Mouse (Mus musculus) cerebellum, adult 11-12 months (tissue): ENCODE results near the gene Tmprss9.

Experiments used
- DNase-seq: peaks from one replicate; pipeline ENCODE4 v3.0.0; 2022

Tmprss9 gene

DNA sequence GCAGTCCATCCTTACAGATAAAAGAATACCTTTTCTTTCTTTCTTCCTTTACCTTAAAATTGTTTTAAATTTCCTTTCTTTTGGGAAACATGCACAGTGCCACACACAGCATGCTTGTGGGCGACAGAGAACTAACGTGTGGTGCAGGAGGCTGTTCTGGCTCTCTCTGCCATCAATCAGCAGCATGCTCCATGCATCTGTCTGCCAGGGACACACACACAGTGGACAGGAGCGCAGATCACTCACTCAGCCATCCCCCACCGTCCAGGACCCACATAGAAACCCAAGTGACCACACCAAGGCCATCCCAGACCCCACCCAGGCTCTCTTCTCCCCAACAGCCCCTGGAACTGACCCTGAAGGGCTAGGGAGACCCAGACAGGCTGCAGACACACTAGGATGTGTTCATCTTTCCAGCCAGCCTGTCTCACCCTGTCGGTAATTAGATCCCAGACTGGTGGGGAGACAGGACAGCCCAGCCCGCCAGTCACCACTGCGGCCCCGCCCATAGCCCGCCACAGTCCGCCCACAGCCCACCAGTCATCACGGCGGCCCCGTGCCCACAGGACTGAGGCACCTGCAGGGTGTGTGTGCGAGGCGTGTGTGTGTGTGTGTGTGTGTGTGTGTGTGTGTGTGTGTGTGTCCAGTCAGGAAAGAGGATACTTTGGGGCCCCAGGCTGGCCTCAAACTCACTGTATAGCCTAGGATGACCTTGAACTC lies 67.3 kb downstream of the Tmprss9 start:
- no peak for DNase-seq

DNA sequence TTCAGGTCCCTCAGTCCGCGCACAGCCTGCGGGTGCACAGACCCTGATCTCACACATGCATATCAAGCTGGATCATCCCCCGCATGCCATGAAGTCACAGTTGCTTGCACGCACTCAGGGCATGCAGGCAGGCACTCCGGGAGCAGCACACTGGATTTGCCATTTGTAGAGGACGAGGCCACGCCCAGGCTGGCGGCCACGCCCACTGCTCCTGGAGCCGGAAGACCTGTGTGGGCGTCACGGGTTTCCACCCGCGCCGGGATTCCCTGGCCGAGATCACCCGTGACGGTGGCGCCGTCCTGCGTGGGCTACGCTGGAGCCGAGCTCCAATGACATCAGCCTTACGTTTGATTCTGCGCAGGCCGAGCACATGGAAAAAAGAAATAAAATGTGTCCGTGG lies 68.0 kb downstream of the Tmprss9 start:
- peak; percentile 79 for DNase-seq

DNA sequence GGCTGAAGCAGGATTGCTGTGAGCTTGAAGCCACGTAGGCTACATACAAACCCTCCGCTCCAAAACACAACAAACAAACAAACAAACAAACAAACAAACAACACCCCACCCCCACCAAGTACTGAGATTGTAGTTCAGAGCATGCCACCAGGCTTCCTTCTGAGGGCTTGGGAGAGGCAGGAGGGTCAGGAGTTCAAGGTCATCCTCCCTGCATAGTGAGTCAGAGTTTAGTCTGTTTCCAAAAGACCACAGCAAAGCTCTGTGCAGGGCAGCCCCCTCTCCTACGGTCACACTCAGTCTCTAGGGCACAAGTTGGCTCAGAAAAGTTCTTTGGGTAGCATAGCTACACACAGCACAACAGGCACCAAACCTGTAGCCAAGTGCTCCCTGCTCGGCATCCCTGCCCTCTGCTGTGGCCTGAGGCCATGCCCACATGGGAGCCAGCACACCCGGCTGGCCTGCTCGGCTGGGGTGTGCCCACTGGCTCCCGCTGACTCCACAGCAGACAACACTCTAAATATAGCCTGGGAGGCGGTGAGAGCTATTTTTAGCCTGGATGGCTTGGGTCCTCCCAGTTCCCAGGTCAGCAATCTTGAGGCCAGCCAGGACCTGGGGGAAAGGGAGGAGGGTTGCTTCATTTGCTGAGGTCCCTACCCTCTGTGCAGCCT lies 68.8 kb downstream of the Tmprss9 start:
- DNase-seq = no peak

DNA sequence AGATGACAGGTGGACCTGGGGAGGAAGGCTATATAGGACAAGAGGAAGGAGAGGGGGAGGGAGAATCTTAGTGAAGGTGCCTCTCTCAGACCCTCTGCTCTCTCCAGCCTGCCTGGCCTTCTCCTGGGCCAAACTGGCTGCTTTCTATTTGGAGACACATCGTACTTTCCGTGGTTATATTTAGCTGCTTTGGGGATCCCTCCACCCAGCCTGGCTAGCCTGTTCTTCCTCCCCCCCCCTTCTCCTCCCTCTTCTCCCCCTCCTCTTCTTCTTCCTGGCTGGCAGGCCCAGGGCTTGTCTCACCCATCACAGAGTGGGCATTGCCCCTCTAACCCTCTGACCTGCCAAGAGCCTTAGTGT lies 69.3 kb downstream of the Tmprss9 start:
- DNase-seq = no peak

DNA sequence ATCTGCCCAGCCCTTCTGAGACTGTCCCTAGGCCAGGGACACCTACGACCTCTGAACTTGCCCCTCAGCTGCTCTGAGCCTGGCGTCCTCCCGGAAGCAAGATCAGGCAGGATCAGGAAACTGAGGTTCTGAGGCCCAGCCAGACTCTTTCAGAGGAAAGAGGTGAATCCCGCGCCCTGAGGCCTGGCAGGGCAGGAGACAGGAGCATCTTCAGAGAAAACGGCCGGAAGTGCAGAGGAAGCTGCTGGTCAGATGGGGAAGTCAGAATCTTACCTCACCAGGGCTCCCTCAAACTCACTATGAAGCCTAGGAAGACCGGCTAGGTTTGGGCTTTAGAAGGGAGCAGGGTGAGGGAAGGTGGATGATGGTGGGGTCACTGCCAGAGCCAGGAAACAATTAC lies 71.3 kb downstream of the Tmprss9 start:
- no peak for DNase-seq

DNA sequence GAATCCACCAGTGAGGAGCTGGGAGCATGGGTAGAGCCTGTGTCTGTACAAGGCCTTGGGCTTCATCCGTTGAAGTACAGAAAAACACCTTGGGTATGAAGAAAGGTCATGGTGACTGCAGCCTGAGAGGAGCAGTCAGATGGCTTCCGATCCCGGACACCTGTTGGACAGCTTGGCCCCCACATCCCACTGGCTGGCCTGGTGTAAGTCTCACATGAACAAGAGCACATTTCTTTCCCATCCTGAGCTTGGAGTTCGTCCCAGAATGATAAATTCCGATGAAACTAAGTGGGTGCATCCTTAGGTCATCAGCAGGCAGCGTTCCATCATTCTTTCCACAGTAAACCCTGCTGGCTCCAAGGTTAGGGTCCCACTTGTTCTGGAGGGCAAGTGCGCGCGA lies 72.1 kb downstream of the Tmprss9 start:
- DNase-seq = no peak

DNA sequence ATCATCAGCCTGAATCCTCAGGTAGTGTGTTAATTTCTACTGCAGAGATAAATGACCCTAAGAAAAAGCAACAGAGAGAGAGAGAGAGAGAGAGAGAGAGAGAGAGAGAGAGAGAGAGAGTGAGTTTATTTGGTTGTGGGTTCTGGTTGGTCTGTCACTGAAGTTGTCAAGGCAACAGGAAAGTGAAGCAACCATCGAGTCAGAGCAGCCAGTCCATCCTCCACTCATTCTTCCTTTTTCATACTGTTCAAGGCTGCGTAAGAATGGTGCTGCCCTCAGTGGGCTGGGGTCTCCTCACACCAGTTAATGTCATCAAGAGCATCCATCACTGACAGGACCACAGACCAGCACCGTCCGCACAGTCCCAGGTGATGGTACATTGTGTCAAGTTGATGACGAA lies 72.6 kb downstream of the Tmprss9 start:
- no peak for DNase-seq

DNA sequence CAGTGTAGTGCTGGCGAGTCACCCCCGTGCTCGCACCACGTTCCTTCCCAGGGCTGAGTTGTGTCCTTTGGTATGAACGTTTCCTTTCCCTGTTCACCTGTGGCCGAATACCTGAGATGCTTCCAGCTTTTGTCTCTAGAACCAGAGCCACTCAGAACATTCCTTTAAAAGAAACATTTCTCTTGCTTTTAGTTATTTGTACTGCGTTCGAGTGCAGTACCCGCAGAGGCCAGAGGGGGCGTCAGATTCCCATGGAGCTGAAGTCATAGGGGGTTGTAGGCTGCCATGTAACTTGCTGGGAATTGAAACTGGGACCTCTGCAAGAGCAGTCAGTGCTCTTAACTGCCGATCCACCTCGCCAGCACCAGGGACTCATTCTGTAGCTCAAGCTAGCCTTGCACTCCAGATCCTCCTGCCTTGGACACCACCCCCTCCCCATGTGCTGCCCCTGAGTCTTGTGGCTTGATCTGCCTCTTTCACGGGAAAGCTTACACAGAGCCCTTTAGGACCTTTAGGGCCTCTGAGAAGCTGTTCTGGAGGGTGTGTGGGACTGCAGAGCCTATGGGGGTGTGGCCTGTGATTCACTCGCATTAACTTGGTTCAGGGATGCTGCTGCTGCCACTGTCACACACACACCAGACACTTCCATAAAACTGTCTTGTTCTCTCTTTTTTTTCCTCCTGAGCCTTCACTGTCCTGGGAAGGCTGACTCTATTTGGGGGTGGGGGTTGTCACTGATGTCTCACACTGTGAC lies 75.2 kb downstream of the Tmprss9 start:
- DNase-seq = no peak

DNA sequence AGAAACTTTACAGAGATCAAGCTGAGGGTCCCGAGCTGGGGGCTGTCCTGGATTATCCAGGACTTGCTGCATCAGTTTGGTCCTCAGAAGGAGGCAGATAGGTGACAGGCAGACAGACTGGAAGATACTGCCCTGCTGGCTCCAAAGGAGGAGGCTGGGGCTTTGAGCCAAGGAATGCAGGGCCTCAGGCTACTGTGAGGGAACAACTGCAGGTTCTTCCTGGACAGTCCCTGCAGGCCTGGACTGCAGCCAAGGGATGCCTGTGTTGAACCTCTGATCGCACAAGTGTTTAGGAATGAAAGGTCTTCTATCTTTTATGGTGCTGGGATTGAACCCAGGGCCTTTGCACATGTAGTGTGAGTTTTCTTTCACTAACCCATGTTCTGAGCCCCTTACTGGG lies 76.2 kb downstream of the Tmprss9 start:
- no peak for DNase-seq

DNA sequence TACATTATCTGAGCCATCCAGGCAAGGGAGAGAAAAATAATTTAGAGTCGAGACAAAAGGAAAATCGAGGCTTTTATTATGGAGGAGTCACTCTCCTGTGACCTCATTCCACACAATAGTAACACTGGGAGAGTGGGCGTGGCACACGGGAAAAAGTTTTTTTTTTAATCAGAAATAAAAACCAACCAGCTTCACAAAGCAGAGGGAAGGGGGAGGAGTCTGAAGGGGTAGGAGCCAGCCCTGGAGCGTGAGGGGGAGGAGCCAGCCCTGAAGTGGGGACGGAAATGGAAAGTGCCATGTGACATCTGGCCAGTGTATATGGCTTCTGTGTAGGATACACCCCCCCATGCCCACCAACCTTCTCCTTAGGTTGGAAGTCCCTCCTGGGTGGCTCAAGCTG lies 76.9 kb downstream of the Tmprss9 start:
- no peak for DNase-seq

DNA sequence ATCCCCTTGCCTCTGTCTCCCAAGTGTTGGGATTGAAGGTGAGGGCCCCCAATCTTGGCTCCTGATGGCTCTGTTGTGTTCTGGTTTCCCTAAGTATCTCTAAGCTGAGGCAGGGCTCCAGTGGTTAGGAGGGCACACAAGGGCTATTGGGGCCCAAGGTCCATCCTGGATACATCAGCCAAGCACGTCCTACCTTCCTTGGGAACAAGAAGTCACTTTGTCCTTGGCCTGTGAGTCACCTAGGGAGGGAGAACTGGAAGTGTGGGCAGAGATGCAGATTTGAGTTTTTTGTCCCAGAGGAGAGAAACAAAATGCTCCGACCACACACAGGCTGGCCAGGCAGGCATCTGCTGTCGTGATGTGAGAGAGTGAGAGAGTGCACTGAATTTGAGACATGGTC lies 77.4 kb downstream of the Tmprss9 start:
- DNase-seq = no peak
